Mouse (Mus musculus): Measurements from ENCODE around the gene March1. TPM values are rescaled to one million over a fixed set of nuclear protein-coding genes. Genes with fewer than 3 reads are reported as not detected.

The March1 gene
- polyA plus RNA-seq, 1 experiment = 0.01 TPM

DNA sequence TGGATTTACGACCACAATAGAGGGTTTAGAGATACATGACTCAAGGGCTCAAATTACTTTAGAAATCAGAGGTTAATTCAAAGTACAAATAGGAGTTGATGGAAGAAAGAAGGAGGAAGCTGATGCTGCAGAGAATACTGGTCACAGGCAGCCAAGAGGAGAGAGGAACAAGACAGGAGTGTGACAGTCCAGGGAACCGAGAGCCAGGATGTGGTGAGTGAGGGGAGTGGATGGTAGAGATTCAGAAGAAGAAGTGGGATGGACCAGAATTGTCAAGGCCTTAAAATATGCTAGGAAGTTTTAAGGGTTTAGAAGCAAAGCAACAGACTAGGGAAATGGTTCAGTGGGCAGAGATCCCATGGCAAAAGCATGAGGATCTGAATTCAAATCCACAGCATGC is 771.0 kb downstream of the March1 start:
- Histone ChIP-seq H3K79me3 (ENCODE audit: low read depth) (no peaks in the 10 kb centered on the region), H3K36me3 (ENCODE audit: control insufficient read depth, insufficient read depth) (no peaks in the 10 kb centered on the region), H3K27me3 (ENCODE audit: control insufficient read depth, insufficient read depth, insufficient read length) (no peaks in the 10 kb centered on the region), H3K4me3 (ENCODE audit: insufficient read depth, poor library complexity, severe bottlenecking) (no peak overlapping the region), H3ac (ENCODE audit: control insufficient read depth, insufficient read length, low read depth) (no peak overlapping the region), H3K79me2 (ENCODE audit: control insufficient read depth, insufficient read depth) (no peaks in the 10 kb centered on the region)
- TF ChIP-seq MYOD1 (IDR thresholded peaks at IDR 0.05; ENCODE audit: control insufficient read depth, insufficient read length, low read depth) (no peak), FOSL1 (IDR thresholded peaks at IDR 0.05; ENCODE audit: insufficient read depth, low read length, poor library complexity, severe bottlenecking) (no peak), CEBPB (IDR thresholded peaks at IDR 0.05; ENCODE audit: low read depth) (no peak), USF1 (IDR thresholded peaks at IDR 0.05; ENCODE audit: low read depth) (no peak), MYOG (IDR thresholded peaks at IDR 0.05; ENCODE audit: control insufficient read depth, extremely low read depth, insufficient read length) (no peak), CTCF (IDR thresholded peaks at IDR 0.05; ENCODE audit: control insufficient read depth, insufficient read depth, insufficient read length) (no peak), MAX (IDR thresholded peaks at IDR 0.05) (no peak)

DNA sequence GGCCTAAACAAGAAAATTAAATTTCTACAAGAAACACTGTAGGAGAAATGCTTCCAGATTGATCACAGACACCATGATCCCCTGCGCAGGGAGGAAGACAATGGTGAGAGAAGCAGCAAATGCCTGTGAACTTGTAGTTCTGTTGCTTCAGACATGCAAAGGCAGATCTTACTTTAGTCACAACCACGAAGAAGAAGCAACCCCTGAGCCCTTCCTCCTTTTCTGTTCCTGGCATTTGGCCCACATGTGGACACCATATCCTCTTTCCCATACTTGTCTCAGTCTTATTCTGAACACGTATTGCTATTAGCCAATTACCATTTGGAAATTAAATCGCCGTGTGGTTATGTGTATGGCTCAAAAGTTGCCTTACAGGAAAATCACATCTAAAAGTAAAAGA is 773.9 kb downstream of the March1 start:
- Histone ChIP-seq H3K79me2 (ENCODE audit: control insufficient read depth, insufficient read depth) (no peaks in the 10 kb centered on the region), H3K27me3 (ENCODE audit: control insufficient read depth, insufficient read depth, insufficient read length) (no peaks in the 10 kb centered on the region), H3K36me3 (ENCODE audit: control insufficient read depth, insufficient read depth) (no peaks in the 10 kb centered on the region), H3ac (ENCODE audit: control insufficient read depth, insufficient read length, low read depth) (no peak overlapping the region), H3K4me3 (ENCODE audit: insufficient read depth, poor library complexity, severe bottlenecking) (no peak overlapping the region), H3K79me3 (ENCODE audit: low read depth) (no peaks in the 10 kb centered on the region)
- TF ChIP-seq FOSL1 (IDR thresholded peaks at IDR 0.05; ENCODE audit: insufficient read depth, low read length, poor library complexity, severe bottlenecking) = no peak
- TF ChIP-seq USF1 (IDR thresholded peaks at IDR 0.05; ENCODE audit: low read depth) = no peak
- no peak for TF ChIP-seq CTCF (IDR thresholded peaks at IDR 0.05; ENCODE audit: control insufficient read depth, insufficient read depth, insufficient read length)
- TF ChIP-seq MYOD1 (IDR thresholded peaks at IDR 0.05; ENCODE audit: control insufficient read depth, insufficient read length, low read depth) = no peak
- TF ChIP-seq MYOG (IDR thresholded peaks at IDR 0.05; ENCODE audit: control insufficient read depth, extremely low read depth, insufficient read length) = no peak
- no peak for TF ChIP-seq MAX (IDR thresholded peaks at IDR 0.05)
- TF ChIP-seq CEBPB (IDR thresholded peaks at IDR 0.05; ENCODE audit: low read depth) = no peak

DNA sequence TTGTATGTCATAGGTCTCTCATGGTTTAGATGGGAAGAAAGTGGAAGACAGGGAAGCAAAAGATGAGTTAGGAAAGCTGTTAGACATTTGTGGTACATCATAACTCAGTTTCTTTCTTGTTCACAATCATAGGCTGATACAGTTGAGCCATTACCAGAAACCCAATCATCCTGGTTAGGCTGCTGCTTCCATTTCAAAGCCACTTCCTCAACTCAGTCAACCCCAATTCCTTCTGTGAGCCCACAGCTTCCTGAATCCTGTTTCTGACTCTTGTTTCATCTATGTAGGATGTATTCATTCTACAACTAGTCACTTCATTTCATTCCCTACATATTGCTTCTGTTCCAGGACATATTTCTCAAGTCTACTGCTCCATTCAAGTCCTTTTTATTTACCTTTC is 775.2 kb downstream of the March1 start:
- Histone ChIP-seq H3K36me3 (ENCODE audit: control insufficient read depth, insufficient read depth) (no peaks in the 10 kb centered on the region), H3ac (ENCODE audit: control insufficient read depth, insufficient read length, low read depth) (no peak overlapping the region), H3K79me3 (ENCODE audit: low read depth) (no peaks in the 10 kb centered on the region), H3K4me3 (ENCODE audit: insufficient read depth, poor library complexity, severe bottlenecking) (no peak overlapping the region), H3K79me2 (ENCODE audit: control insufficient read depth, insufficient read depth) (no peaks in the 10 kb centered on the region), H3K27me3 (ENCODE audit: control insufficient read depth, insufficient read depth, insufficient read length) (no peaks in the 10 kb centered on the region)
- TF ChIP-seq MYOD1 (IDR thresholded peaks at IDR 0.05; ENCODE audit: control insufficient read depth, insufficient read length, low read depth) = no peak
- no peak for TF ChIP-seq MYOG (IDR thresholded peaks at IDR 0.05; ENCODE audit: control insufficient read depth, extremely low read depth, insufficient read length)
- TF ChIP-seq CEBPB (IDR thresholded peaks at IDR 0.05; ENCODE audit: low read depth) = no peak
- TF ChIP-seq FOSL1 (IDR thresholded peaks at IDR 0.05; ENCODE audit: insufficient read depth, low read length, poor library complexity, severe bottlenecking) = no peak
- TF ChIP-seq MAX (IDR thresholded peaks at IDR 0.05) = no peak
- no peak for TF ChIP-seq CTCF (IDR thresholded peaks at IDR 0.05; ENCODE audit: control insufficient read depth, insufficient read depth, insufficient read length)

DNA sequence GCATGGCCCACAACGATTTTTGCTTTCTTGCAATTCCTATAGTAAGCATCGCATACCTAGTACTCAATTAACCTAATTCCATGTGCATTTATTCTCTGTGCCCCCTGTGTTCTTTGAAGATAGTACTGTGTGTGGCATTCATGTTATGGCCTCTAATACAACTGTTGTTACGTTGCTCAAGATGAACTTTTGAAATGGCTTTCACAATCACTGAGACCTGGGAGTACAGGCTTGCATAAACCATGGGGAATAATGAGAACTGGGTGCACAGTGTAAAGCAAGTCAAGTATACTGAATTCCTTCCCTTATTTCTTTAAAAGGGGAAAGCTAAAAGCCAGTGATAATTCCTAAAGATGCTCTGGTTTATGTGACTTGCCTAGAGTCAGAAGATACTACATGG is 776.4 kb downstream of the March1 start:
- TF ChIP-seq MAX (IDR thresholded peaks at IDR 0.05) = no peak
- TF ChIP-seq MYOG (IDR thresholded peaks at IDR 0.05; ENCODE audit: control insufficient read depth, extremely low read depth, insufficient read length) = no peak
- no peak for TF ChIP-seq MYOD1 (IDR thresholded peaks at IDR 0.05; ENCODE audit: control insufficient read depth, insufficient read length, low read depth)
- no peak for TF ChIP-seq FOSL1 (IDR thresholded peaks at IDR 0.05; ENCODE audit: insufficient read depth, low read length, poor library complexity, severe bottlenecking)
- no peak for TF ChIP-seq USF1 (IDR thresholded peaks at IDR 0.05; ENCODE audit: low read depth)
- TF ChIP-seq CTCF (IDR thresholded peaks at IDR 0.05; ENCODE audit: control insufficient read depth, insufficient read depth, insufficient read length) = no peak
- no peak for TF ChIP-seq CEBPB (IDR thresholded peaks at IDR 0.05; ENCODE audit: low read depth)
- no peak overlapping the region for H3ac ChIP-seq (ENCODE audit: control insufficient read depth, insufficient read length, low read depth)
- H3K36me3 ChIP-seq (ENCODE audit: control insufficient read depth, insufficient read depth) = no peaks in the 10 kb centered on the region
- H3K79me3 ChIP-seq (ENCODE audit: low read depth) = no peaks in the 10 kb centered on the region
- no peaks in the 10 kb centered on the region for H3K27me3 ChIP-seq (ENCODE audit: control insufficient read depth, insufficient read depth, insufficient read length)
- H3K4me3 ChIP-seq (ENCODE audit: insufficient read depth, poor library complexity, severe bottlenecking) = no peak overlapping the region
- H3K79me2 ChIP-seq (ENCODE audit: control insufficient read depth, insufficient read depth) = no peaks in the 10 kb centered on the region

DNA sequence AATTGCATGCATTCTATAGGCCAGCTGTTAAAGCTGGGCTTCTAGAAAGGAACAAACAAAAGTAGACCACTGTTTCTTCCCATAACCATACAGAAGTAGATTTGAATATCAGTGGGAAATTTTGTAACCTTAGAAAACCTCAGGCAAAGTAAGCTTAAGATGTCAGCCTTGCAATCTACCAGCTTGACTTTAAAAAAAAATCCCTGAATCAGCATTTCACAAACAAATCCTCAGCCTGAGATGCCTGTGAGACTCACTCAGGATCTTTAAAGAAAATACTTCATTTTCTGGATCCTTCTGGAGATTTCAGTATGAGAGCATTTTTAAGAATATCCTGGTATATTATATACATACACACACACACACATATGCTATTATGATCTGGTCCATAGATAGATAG is 780.1 kb downstream of the March1 start:
- Histone ChIP-seq H3K36me3 (ENCODE audit: control insufficient read depth, insufficient read depth) (no peaks in the 10 kb centered on the region), H3K79me2 (ENCODE audit: control insufficient read depth, insufficient read depth) (no peaks in the 10 kb centered on the region), H3K4me3 (ENCODE audit: insufficient read depth, poor library complexity, severe bottlenecking) (no peak overlapping the region), H3K79me3 (ENCODE audit: low read depth) (no peaks in the 10 kb centered on the region), H3ac (ENCODE audit: control insufficient read depth, insufficient read length, low read depth) (no peak overlapping the region), H3K27me3 (ENCODE audit: control insufficient read depth, insufficient read depth, insufficient read length) (no peaks in the 10 kb centered on the region)
- TF ChIP-seq MAX (IDR thresholded peaks at IDR 0.05) (no peak), MYOG (IDR thresholded peaks at IDR 0.05; ENCODE audit: control insufficient read depth, extremely low read depth, insufficient read length) (no peak), CTCF (IDR thresholded peaks at IDR 0.05; ENCODE audit: control insufficient read depth, insufficient read depth, insufficient read length) (no peak), CEBPB (IDR thresholded peaks at IDR 0.05; ENCODE audit: low read depth) (no peak), FOSL1 (IDR thresholded peaks at IDR 0.05; ENCODE audit: insufficient read depth, low read length, poor library complexity, severe bottlenecking) (no peak), USF1 (IDR thresholded peaks at IDR 0.05; ENCODE audit: low read depth) (no peak), MYOD1 (IDR thresholded peaks at IDR 0.05; ENCODE audit: control insufficient read depth, insufficient read length, low read depth) (no peak)

DNA sequence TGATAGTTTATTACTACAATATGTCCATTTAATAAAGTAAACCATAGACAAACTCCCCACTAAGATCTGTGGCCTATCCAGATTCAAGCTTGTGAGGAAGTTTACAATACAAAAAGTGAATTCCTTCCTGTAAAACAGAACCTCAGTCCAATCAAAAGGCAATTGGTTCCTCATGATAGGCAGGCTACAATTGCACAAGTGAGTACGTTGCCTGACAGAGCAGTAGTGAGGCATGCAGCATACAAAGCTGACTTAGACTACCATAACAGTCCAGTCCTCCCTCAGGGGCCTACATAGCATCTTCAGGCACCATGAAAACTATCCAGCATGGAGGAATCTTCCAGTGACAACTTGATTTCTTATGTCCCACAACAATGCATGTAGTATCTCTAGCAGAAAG is 782.4 kb downstream of the March1 start:
- Histone ChIP-seq H3K36me3 (ENCODE audit: control insufficient read depth, insufficient read depth) (no peaks in the 10 kb centered on the region), H3K79me2 (ENCODE audit: control insufficient read depth, insufficient read depth) (no peaks in the 10 kb centered on the region), H3K27me3 (ENCODE audit: control insufficient read depth, insufficient read depth, insufficient read length) (no peaks in the 10 kb centered on the region), H3ac (ENCODE audit: control insufficient read depth, insufficient read length, low read depth) (no peak overlapping the region), H3K79me3 (ENCODE audit: low read depth) (no peaks in the 10 kb centered on the region), H3K4me3 (ENCODE audit: insufficient read depth, poor library complexity, severe bottlenecking) (no peak overlapping the region)
- TF ChIP-seq CTCF (IDR thresholded peaks at IDR 0.05; ENCODE audit: control insufficient read depth, insufficient read depth, insufficient read length) (no peak), MYOG (IDR thresholded peaks at IDR 0.05; ENCODE audit: control insufficient read depth, extremely low read depth, insufficient read length) (no peak), MYOD1 (IDR thresholded peaks at IDR 0.05; ENCODE audit: control insufficient read depth, insufficient read length, low read depth) (no peak), MAX (IDR thresholded peaks at IDR 0.05) (no peak), CEBPB (IDR thresholded peaks at IDR 0.05; ENCODE audit: low read depth) (no peak), USF1 (IDR thresholded peaks at IDR 0.05; ENCODE audit: low read depth) (no peak), FOSL1 (IDR thresholded peaks at IDR 0.05; ENCODE audit: insufficient read depth, low read length, poor library complexity, severe bottlenecking) (no peak)

Data from C2C12 (cell line).